Mouse (Mus musculus) c-Kit-positive CD71-positive TER-119-negative erythroid progenitor cells, embryonic 14.5 days (primary cell): ENCODE results near the gene Chrm1.

Experiments
- DNase-seq: peaks from one replicate; pipeline ENCODE4 v3.0.0-alpha.2; 2013; ENCODE audit warnings: low read depth

The Chrm1 gene

DNA sequence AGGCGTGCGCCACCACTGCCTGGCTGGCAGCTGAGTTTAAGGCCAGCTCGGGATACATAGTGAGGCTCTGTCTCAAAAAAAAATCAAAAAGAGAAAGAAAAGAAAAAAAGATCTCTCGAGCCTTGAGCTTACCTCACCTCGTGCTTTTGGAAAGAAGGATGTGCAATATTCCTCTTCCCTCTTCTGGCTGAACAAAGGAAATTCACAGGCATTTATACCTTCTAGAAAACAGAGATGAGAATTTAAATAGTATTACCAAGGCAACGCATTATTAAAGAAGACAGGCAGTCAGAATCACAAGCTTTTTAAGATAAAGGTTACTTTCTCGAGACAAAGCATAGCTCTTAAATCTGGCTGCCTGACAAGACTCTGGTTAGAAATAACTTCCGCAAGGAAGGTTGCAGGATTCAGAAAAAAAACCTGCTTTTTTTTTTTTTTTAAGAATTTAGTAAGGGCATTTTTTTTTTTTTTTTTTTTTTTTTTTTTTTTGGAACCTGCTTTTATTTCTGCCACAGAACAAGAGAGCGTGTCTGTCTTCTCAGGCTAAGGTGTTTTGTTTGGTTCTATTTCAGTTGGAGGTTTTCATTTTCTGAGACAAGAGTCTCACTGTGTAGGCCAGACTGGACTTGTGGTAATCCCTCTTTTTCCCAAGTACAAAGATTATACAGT, 28.4 kb downstream of the Chrm1 start:
- no peak for DNase-seq

DNA sequence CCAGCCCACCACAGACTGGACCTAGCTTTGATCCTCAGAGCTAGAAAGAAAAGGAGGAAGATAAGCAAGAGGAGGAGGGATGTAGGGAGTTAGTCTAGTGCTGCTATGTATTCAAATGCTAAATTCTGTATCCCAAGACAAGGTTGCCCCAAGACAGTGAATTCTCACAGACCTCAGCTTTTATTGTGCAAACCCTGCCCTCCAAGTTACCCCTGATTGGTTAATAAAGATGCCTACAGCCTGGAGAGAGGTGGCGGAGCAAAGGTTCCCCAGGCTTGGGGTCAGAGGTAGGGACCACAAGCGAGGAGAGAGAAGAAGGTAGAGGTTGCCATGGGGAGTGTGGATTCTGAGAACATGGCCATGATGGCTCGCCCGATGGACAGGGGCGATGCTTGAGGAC, 29.2 kb downstream of the Chrm1 start:
- DNase-seq = no peak

DNA sequence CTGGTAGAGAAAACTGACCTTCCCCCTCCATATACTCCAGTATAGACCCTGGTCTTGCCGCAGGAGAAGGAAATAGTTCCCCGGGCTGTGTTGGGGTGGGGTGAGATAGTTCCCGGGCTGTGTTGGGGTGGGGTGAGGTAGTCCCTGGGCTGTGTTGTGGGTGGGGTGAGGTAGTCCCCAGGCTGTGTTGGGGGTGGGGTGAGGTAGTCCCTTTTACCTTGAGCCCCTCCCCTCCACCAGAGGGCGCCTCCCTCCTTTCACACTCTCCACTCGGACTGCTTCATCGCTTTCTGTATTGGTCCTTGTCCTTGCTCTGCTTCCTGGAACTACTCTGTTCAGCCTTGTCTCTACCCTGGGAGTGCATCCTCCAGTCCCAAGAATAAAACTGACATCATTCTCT, 31.7 kb downstream of the Chrm1 start:
- DNase-seq = no peak

DNA sequence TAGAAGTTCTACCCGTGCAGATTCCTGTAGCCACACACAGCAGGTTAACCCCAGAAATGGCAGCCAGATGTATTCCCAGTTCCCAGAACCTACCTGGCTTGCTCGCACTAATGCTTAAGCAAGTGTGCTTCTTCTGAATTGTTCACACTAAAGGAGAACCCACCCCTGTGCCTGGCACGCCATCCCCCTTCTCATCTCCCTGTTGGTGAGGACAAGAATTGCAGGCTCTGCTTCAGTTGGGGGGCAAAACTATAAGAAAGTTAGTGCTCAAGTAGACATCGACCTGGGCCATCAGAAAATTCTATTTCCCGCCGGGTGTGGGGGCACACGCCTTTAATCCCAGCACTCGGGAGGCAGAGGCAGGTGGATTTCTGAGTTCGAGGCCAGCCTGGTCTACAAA, 36.1 kb downstream of the Chrm1 start:
- DNase-seq = no peak

DNA sequence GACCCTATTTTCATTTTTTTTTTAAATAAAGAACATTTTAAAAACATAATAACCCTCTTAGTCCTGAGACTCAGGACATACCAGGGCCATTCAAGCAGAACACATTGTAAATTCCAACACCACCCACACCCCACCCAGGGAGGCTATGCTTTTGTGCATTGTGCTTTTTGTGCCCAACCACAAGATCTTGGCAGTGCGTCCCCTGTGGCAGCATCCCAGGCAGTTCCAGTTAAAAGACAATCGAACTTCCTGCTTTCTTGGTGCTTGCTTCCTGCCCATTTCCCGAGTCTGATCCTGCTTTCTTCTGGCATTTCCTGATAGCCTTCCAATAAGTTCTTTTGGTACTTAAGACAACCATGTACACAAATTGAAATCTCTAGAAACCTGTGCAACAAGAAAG, 38.9 kb downstream of the Chrm1 start:
- DNase-seq = no peak

DNA sequence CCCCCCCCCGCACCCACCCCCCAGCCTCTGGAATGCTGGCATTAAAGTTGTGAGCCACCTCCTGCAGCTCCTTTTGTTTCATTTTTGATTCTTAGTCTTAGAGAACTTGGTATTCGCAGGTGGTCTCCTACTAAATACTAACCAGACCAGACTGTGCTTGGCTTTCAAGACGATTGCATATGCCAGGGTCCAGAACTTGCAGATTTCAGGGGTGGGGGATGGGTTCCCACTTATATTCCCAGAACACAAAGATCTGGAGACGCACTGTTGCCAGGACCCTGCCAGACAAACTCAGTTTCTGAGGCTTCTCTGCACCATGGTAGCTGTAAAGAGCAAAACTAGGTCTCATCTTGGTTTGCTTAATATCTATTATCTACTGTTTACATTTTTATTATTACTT, 40.0 kb downstream of the Chrm1 start:
- DNase-seq = no peak

DNA sequence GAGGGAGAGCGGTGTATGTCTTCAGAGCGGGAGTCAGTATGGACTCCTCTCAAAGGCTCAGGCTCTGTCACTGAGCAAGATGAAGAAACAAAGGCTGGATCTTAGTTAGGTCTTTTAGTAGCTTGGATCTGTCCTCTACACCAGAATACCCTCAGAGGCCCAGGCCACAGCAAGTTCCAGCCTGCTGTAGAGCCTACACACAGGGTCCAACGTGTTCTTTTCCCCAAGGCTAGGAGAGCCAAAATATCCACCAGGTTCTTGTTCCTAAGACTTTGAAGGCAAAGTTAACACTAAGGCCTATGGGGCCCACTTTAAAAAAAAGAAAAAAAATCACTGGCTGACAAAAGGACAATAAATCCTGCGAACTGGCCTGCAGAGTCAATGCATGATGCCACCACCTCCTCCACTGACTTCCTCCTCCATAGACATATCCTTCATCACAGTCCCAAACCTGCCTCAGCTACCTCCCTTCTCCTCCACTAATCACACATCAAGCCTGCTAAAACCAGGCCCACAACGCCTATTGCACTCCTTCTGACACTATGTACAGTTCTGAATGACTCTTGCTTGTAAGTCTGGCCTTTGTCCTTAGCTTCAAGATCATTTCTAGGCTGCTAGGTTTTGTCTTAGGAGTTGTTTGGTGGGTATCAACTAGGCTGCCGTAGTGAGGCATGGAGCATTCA, 41.6 kb downstream of the Chrm1 start:
- DNase-seq = no peak

DNA sequence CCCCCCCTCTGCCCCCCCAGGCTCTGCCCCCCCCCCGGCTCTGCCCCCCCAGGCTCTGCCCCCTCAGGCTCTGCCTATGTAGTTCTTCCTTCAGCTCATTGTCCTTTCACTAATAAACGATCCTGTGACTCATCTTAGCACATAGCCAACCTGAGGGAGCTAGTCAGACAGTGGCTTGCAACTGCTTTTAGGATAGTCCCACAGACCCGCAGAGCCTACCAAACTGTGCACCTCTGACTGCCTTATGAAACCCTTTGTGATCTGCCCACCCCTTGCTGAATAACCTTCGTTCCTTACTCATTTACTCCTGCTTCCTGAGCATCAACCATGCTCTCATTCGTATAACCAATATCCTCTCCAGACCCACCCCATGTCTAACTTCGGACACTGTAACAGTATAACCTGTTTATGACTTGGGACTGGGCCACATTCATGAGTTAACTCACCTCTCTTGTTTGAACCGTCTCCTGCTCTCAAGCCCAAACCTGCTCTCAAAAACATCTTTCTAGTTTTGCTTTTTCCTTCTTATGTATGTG, 42.6 kb downstream of the Chrm1 start:
- no peak for DNase-seq

DNA sequence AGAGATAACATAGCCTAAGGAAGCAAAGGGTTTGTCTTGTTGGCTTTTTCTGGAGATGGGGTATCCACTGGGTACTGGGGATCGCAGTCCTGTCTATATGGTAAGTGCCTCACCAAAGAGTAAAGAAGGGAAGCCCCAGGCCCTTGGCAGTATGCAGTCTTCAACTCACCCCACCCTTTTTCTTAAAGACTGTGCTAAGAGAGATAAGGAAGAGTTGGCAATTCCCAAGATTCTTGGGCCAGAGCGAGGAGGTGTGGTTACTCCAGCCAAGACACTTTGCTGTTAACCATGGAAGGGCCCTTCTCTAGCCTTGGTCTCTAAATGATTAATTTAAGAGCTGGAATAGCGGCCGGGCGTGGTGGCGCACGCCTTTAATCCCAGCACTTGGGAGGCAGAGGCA, 43.3 kb downstream of the Chrm1 start:
- DNase-seq = no peak

DNA sequence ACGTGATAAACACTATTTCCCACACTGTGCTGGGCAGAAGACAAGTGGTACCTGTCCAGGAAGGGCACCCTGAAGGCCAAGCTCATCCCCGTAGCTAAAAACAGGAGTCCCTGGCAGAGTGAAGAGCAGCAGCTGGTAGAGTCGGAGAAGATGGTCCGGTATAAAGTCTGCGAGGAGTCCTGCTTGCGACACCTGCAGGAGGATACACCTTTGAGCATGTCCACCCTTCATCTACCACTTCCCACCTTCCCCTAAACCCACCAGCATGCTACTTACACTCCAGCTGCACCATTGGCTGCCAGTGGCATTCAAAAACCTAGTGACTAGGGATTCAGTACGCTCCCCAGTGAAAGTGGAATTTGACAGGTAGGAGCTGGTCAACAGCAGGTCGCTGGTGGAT, 45.4 kb downstream of the Chrm1 start:
- no peak for DNase-seq

DNA sequence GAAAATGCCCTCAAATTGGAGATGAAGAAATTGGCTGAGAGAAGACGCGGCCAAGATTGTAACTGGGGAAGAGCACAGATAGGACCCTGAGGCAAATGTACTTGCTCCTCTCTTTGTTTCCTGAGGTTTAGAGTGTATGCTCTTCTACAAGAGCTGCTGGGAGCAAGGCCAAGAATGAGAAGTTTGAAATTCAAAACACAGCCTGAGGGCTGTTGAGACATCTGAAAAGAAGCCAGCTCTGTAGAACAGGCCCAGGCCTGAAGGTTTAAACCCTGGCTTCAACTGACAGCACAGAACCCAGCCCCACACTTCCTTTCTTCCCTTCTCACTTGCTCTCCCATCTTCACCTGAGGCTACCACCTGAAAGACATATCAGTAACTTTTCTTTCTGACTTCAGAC, 46.5 kb downstream of the Chrm1 start:
- DNase-seq = no peak

DNA sequence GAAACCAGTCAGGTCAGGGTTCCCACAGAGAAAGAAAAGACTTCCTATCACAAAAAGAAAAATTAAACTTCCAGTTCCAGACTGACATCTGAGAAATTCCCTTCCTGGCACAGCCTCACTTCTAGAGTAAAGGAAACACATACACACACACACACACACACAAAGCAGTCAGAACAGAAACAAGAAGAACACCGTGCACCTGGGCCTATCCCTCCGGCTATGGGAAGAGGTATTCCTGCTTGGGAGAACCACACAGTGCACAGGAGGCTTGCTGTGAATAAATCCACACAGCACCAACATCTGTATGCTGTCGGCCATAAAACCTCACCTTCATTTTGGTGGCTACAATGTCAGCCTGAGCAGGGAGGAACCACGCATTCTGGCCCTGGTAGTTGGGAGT, 47.9 kb downstream of the Chrm1 start:
- DNase-seq = no peak

DNA sequence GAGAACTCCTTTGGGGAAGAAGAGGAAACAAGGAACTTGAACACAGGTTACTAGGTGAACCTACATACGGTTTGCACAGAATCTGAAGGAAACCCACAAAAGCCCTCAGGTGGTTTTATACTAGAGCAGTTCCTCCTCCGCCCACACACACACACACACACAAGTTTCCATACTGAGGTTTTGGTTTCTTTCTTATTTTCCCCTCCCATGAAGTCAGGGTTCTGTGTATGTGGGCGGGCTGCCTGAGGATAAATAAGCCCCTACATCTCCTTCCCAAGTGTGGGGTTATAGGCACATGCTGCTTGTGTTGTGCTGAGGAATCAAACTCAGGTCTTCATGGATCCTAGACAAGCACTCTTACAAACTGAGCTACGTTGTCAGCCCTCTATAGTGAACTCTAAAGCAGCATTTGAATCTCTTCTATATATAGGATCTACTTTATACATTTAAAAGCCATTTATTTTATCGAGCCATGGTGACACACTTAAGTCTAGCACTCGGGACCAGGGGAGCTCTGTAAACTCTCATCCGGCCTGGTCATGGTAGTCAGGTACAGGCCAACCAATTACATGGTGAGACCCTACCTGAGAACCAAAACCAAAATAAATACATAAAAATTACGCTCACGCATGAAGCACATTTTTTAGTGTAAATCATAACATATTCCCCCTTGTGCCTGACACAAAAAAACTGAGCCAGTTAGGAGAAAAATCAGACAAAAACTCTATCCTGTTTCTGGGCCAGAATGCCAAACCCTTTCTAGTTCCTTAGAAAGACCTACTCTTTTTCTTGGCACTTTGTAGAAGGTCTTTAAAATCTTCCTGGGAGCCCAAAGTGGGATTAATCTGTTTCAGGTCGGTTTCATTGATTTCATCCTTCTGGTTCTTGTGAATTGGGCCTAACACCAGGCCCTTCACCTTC, 48.6 kb downstream of the Chrm1 start:
- no peak for DNase-seq

DNA sequence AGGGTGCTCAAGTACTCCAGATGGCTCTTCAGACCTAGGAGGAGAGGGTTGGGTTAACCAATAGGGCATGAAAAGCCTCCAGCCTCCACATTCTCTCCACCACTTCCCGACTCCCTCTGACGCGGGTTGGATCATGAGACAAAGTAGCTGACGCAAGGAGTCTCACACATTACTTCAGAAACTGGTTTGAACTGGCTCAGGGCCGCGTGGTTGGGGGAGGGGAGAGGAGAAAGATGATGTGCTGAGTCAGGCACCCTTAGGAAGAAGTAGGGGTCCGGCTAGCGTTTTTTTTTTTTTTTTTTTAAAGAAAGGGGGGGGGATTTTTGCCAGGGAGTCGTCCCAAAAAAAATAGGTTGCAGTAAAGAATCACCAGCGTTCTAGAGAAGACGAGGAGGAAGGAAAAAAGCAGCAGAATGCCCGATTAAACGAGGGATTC, 49.3 kb downstream of the Chrm1 start:
- peak; percentile 89 for DNase-seq

DNA sequence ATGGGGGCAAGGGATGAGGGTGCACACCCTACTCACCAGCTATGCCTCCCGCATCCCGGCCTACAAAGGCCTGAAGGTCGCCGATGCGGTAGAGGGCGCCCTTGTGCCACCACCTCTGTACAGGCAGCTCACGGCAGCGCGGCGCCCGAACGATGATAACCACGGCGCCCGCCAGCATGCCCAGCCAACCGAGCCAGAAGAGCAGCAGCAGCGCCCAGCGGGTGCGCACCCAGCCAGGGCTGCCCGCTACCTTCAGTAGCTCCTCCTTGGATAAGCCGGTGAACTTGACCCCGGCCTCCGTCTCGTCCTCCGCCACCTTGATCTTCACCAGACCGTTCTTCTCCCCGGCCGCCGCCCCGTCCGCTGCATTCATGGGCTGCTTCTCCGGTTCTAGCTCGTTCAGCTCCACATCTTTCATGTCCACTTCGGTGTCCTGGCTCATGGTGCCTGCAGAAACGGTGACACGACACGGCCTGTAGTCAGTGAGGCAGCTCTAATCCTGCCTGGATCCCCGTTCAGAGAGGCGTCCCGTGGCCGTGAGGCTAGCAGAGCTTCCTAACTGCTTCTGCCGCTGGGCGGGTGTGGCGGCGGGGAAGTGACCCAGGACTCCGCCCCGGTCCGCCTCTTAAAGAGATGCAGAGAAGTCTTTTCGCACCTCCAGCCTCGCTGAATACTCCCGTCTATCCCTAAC, 49.9 kb downstream of the Chrm1 start:
- DNase-seq = peak; percentile 82

DNA sequence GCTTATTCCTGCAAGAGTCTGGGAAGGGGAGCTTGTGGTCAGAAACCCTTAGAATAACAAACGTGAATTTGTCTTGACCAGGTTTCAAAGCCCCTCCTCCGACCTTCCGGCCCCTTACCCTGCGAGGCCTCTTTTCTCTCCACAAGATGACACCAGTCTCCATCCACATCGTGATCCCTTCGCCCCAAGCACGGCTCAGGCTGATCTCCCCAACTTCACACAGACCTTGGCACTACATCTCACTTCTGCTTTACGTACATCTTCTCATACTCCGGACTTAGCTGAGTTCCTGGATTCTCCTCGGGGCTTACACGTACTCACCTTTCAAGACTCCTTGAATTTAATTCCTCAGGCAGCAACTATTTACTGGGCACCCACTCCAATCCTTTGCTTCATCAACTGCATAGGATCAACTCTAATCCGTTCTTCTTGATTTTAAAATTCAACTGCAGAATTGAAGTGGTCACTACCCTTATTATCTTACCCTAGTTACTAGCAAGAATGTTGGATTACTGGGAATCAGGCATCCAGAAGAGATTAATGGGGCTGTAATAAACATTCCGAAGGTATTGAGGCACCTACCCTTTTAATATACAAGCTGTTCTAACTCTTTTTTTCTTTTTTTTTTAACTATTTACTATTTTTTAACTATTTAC, 50.5 kb downstream of the Chrm1 start:
- DNase-seq = no peak

DNA sequence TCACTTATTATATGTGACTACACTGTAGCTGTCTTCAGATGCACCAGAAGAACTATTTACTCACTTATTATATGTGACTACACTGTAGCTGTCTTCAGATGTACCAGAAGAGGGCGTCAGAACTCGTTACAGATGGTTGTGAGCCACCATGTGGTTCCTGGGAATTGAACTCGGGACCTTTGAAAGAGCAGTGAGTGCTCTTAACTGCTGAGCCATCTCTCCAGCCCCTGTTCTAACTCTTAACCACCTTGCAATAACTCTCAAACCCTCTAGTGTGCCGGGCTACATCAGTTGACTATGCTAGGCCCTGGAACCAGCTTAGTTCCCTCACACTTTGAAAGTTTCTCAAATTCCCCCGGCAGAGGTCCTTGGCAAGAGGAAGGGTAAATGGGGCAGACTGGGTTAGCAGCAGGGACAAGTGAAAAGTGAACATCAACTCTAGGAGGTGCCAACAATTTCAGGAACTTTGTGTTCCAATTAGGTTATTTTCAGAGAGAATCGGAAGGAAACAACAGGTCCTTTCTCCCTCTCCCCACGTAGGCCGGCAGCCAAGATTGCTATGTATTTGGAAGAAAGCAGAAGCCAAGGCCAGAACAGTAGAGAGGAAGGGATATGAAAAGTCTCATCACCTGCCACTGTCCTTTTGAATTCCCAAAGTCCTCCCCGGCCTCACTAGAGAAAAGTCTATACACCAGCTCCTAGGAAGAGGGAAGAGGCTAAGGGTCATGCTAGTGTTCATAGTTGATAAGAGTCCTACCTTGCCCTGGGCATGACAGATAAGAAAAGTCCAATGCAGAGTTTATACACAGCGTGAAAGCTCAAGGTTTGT, 51.3 kb downstream of the Chrm1 start:
- DNase-seq = peak; percentile 85

DNA sequence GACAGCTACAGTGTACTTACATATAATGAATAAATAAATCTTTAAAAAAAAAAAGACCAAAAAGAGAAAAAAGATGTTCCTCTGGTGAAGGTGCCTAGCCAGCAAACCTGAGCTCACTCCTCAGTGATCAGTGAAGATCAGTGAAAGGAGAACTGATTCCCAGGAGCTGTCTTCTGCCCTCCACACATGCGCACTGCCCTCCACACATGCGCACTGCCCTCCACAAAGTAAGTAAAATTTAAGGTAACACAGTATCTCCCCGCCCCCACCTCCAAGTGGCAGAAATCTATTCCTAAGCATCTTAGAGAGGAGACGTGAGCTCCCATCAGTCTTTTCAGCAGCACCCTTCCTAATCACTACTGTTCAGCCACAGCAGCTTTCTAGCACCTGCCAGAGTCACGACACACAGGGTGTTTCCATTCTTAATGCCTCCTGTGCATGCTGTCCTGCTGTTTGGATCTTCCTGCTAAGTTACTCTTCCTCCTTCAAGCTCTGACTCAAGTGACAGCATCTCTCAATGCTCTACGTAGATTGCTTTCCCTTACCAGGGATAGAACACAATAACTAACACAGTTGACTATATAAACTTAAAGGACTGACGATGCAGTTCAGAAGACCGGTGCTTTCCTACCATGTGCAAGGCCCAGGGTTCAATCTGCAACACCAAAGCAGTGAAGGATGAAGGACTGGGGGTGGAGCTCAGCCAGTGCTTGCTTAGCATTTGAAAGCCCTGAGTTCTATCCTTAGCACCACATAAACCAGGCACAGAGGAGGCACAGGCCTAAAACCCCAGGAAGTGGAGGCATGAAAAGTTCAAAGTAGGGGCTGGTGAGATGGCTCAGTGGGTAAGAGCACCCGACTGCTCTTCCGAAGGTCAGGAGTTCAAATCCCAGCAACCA, 52.5 kb downstream of the Chrm1 start:
- no peak for DNase-seq

DNA sequence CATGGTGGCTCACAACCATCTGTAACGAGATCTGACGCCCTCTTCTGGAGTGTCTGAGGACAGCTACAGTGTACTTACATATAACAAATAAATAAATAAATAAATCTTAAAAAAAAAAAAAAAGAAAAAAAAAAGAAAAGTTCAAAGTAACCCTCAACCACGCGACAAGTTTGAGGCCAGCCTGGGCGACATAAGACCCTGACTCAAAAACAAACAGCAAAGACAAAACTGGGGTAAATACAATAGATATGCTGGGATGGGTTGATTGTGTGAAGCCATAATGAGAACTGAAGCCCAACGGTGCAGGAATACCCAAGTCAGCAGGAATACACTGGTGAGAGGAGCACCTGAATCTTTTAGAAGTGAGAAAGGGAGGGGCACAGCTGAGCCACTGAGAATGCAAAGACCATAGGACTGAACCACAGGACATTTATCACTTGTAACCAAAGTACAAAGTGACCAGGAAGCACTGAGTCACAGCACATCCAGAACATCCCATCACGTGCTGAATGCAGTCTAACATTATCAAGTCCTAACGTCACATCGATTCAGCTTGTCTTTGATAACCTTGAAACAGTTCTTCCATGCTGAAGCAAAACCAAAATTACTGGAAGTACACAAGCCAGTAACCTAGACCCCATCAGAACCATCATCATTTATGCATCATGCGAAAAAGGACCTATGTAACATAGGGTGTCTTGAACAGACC, 53.3 kb downstream of the Chrm1 start:
- no peak for DNase-seq
